Mouse (Mus musculus): ENCODE results near the gene Pdik1l.
A peak's percentile ranks its signal among the peaks of the same experiment; 100 is the strongest.

Pdik1l gene

GRCm38 (mm10) chr4:134287575-134288025, at the start of gene Pdik1l:
Pdik1l (minus strand) TSS chr4:134287895.
- DNase-seq: peak; percentile 78

- DNase-seq: peak; percentile 81
Observed at GRCm38 (mm10) chr4:134330281-134330680, 42.6 kb upstream of the Pdik1l start.

- no peak for DNase-seq
Observed at GRCm38 (mm10) chr4:134328832-134329231, 41.1 kb upstream of the Pdik1l start.

- peak; percentile 62 for DNase-seq
Observed at GRCm38 (mm10) chr4:134328151-134328550, 40.5 kb upstream of the Pdik1l start.

- DNase-seq: peak; percentile 91
Observed at GRCm38 (mm10) chr4:134326859-134327530, 39.3 kb upstream of the Pdik1l start.

GRCm38 (mm10) chr4:134324655-134325054, 37.0 kb upstream of the Pdik1l start:
- peak; percentile 85 for DNase-seq

GRCm38 (mm10) chr4:134321524-134321923, 33.8 kb upstream of the Pdik1l start:
- no peak for DNase-seq

- DNase-seq: no peak
Observed at GRCm38 (mm10) chr4:134319674-134320073, 32.0 kb upstream of the Pdik1l start.

- no peak for DNase-seq
Observed at GRCm38 (mm10) chr4:134319074-134319473, 31.4 kb upstream of the Pdik1l start.

GRCm38 (mm10) chr4:134316390-134316789, 28.7 kb upstream of the Pdik1l start:
- DNase-seq: peak; percentile 32

GRCm38 (mm10) chr4:134315470-134315869, 27.8 kb upstream of the Pdik1l start:
- DNase-seq: no peak

GRCm38 (mm10) chr4:134314876-134315275, 27.2 kb upstream of the Pdik1l start, which contains the start of gene Trim63:
Trim63 (plus strand) TSS chr4:134315120.
- DNase-seq: no peak

- DNase-seq: no peak
Observed at GRCm38 (mm10) chr4:134314081-134314655, 26.5 kb upstream of the Pdik1l start.

- no peak for DNase-seq
Observed at GRCm38 (mm10) chr4:134312901-134313300, 25.2 kb upstream of the Pdik1l start.

GRCm38 (mm10) chr4:134312341-134312740, 24.6 kb upstream of the Pdik1l start:
- no peak for DNase-seq

- no peak for DNase-seq
Observed at GRCm38 (mm10) chr4:134311784-134312183, 24.1 kb upstream of the Pdik1l start.

GRCm38 (mm10) chr4:134310656-134311055, 23.0 kb upstream of the Pdik1l start:
- no peak for DNase-seq

GRCm38 (mm10) chr4:134310106-134310505, 22.4 kb upstream of the Pdik1l start:
- peak; percentile 60 for DNase-seq

- peak; percentile 65 for DNase-seq
Observed at GRCm38 (mm10) chr4:134307367-134308072, 19.8 kb upstream of the Pdik1l start.

GRCm38 (mm10) chr4:134306963-134307362, 19.3 kb upstream of the Pdik1l start:
- no peak for DNase-seq

- no peak for DNase-seq
Observed at GRCm38 (mm10) chr4:134302084-134302483, 14.4 kb upstream of the Pdik1l start.

GRCm38 (mm10) chr4:134300316-134300715, 12.6 kb upstream of the Pdik1l start:
- DNase-seq: no peak

- no peak for DNase-seq
Observed at GRCm38 (mm10) chr4:134299498-134299810, 11.8 kb upstream of the Pdik1l start.

Data from kidney, adult 11 months (tissue).